Mouse (Mus musculus) liver, embryonic 18 days (tissue): ENCODE results near the gene Arl15. TPM values are rescaled to one million over a fixed set of nuclear protein-coding genes. Genes with fewer than 3 reads are reported as not detected.

Experiments used
- polyA plus RNA-seq: library from polyadenylated mRNA; depleted of rRNA; stranded (reverse); fragments of >200 nt; gene quantifications from 2 replicates; pipeline ENCODE4 v1.2.3, GENCODE M21; 2012; rRNA removed

The Arl15 gene
- polyA plus RNA-seq: 1.7 and 2.0 TPM in 2 replicates

GRCm38 (mm10) chr13:113794039-113794704, at the start of gene Arl15:
Gene Arl15 (plus strand): TSS chr13:113794505.

Other genes with a start within 250 kb of the Arl15 start
- 5.7 and 6.5 TPM in 2 replicates for gene Snx18, start 175.9 kb upstream of the Arl15 start, polyA plus RNA-seq
- 0.04 TPM in 1 of 2 replicates, not detected in the other for gene Hspb3, start 130.8 kb upstream of the Arl15 start, polyA plus RNA-seq